Mouse (Mus musculus) olfactory bulb, adult 2 months (tissue): ENCODE data around the gene Ffar3. TPM values are rescaled to one million over a fixed set of nuclear protein-coding genes. Genes with fewer than 3 reads are reported as not detected.

Experiments used
- H3K27ac ChIP-seq: fragments of 200-500 bp; 2 replicates; pipeline ENCODE4 v1.5.1; 2012; ENCODE audit warnings: low read depth, low read length; ENCODE audit not compliant: insufficient read depth
- H3K4me1 ChIP-seq: fragments of 200-500 bp; 2 replicates; pipeline ENCODE4 v1.6.1; 2012; ENCODE audit warnings: low read length; ENCODE audit not compliant: control insufficient read depth, insufficient read depth
- H3K4me3 ChIP-seq: fragments of 200-500 bp; 2 replicates; pipeline ENCODE4 v1.5.1; 2012; ENCODE audit warnings: mild to moderate bottlenecking, low read depth, low read length, moderate library complexity; ENCODE audit not compliant: insufficient read depth
- CTCF ChIP-seq: fragments of 200-500 bp; IDR thresholded peaks from 2 replicates; pipeline ENCODE4 v1.5.1; 2012; ENCODE audit warnings: low read depth, mild to moderate bottlenecking, low read length, moderate library complexity; ENCODE audit not compliant: insufficient read depth
- POLR2A ChIP-seq: fragments of 200-500 bp; IDR thresholded peaks from 2 replicates; pipeline ENCODE4 v1.6.1; 2012; ENCODE audit warnings: mild to moderate bottlenecking, low read depth, low read length, moderate library complexity; ENCODE audit not compliant: insufficient read depth
- WGBS: fragments of 180-500 bp; shearing (Covaris S2); methylation state at CpG from one replicate; pipeline ENCODE4 v1.1.7; 2018; 5-methylcytosine and 5-hydroxymethylcytosine counted together
- polyA plus RNA-seq: library from polyadenylated mRNA; stranded (reverse); fragments of >200 nt; gene quantifications from 2 replicates; pipeline ENCODE4 v1.2.4, GENCODE M21; 2012; ENCODE audit warnings: low replicate concordance; ENCODE audit not compliant: missing spikeins, insufficient read depth, insufficient read length

Gene Ffar3
- polyA plus RNA-seq: not detected in 2 replicates

- Histone ChIP-seq H3K27ac (no peak within 1 kb of the TSS), H3K4me1 (no peaks in the 10 kb centered on the region), H3K4me3 (no peak within 1 kb of the TSS)
- no peak for TF ChIP-seq CTCF
- 74% methylated on average over 6 of the region's 6 CpGs for WGBS
Measured at GRCm38 (mm10) chr7:30856078-30856477, at the start of gene Ffar3. TSS of gene Ffar3 (minus strand) at chr7:30856178.

- TF ChIP-seq POLR2A (no peak), CTCF (peak; percentile 46; the same call in 1 of the 2 replicates)
- Histone ChIP-seq H3K27ac (no peak overlapping the region), H3K4me1 (peaks cover 6% of the 10 kb centered on the region), H3K4me3 (no peak overlapping the region)
- 39% methylated on average over 4 of the region's 4 CpGs for WGBS
Measured at GRCm38 (mm10) chr7:30904042-30904441, 48.1 kb upstream of the Ffar3 start.

- 92% methylated on average over 3 of the region's 3 CpGs for WGBS
- TF ChIP-seq CTCF (no peak), POLR2A (no peak)
- Histone ChIP-seq H3K27ac (no peak overlapping the region), H3K4me3 (no peak overlapping the region), H3K4me1 (no peaks in the 10 kb centered on the region)
Measured at GRCm38 (mm10) chr7:30895217-30895616, 39.2 kb upstream of the Ffar3 start.

- no peak overlapping the region for H3K27ac ChIP-seq
- TF ChIP-seq CTCF: no peak
- no peak for TF ChIP-seq POLR2A
- no peak overlapping the region for H3K4me3 ChIP-seq
- 74% methylated on average over 3 of the region's 3 CpGs for WGBS
- H3K4me1 ChIP-seq: no peaks in the 10 kb centered on the region
Measured at GRCm38 (mm10) chr7:30892515-30892914, 36.5 kb upstream of the Ffar3 start.

- 89% methylated on average over 9 of the region's 9 CpGs for WGBS
- Histone ChIP-seq H3K27ac (no peak overlapping the region), H3K4me1 (no peaks in the 10 kb centered on the region), H3K4me3 (no peak overlapping the region)
- TF ChIP-seq POLR2A: no peak
- no peak for TF ChIP-seq CTCF
Measured at GRCm38 (mm10) chr7:30891746-30892145, 35.8 kb upstream of the Ffar3 start.

- TF ChIP-seq CTCF (no peak), POLR2A (no peak)
- H3K4me1 ChIP-seq: no peaks in the 10 kb centered on the region
- no peak overlapping the region for H3K4me3 ChIP-seq
- no peak overlapping the region for H3K27ac ChIP-seq
- 41% methylated on average over 2 of the region's 2 CpGs for WGBS
Measured at GRCm38 (mm10) chr7:30890681-30891080, 34.7 kb upstream of the Ffar3 start.

- TF ChIP-seq POLR2A (no peak), CTCF (no peak)
- Histone ChIP-seq H3K4me3 (no peak overlapping the region), H3K4me1 (no peaks in the 10 kb centered on the region), H3K27ac (no peak overlapping the region)
- 69% methylated on average over 7 of the region's 7 CpGs for WGBS
Measured at GRCm38 (mm10) chr7:30888786-30889185, 32.8 kb upstream of the Ffar3 start.

GRCm38 (mm10) chr7:30887568-30888188 is 31.7 kb upstream of the Ffar3 start:
- Histone ChIP-seq H3K27ac (no peak overlapping the region), H3K4me1 (no peaks in the 10 kb centered on the region), H3K4me3 (no peak overlapping the region)
- TF ChIP-seq CTCF (no peak), POLR2A (no peak)
- WGBS: 83% methylated on average over 14 of the region's 14 CpGs

- H3K4me3 ChIP-seq: no peak overlapping the region
- TF ChIP-seq CTCF: no peak
- no peak for TF ChIP-seq POLR2A
- no peaks in the 10 kb centered on the region for H3K4me1 ChIP-seq
- no peak overlapping the region for H3K27ac ChIP-seq
- 77% methylated on average over 4 of the region's 4 CpGs for WGBS
Measured at GRCm38 (mm10) chr7:30886852-30887251, 30.9 kb upstream of the Ffar3 start.

- no peak overlapping the region for H3K27ac ChIP-seq
- H3K4me1 ChIP-seq: no peaks in the 10 kb centered on the region
- no peak overlapping the region for H3K4me3 ChIP-seq
- TF ChIP-seq CTCF: no peak
- TF ChIP-seq POLR2A: no peak
Measured at GRCm38 (mm10) chr7:30884047-30884446, 28.1 kb upstream of the Ffar3 start.
